Mouse (Mus musculus): ENCODE results near the gene Hoxb9. TPM values are rescaled to one million over a fixed set of nuclear protein-coding genes. Genes with fewer than 3 reads are reported as not detected.
A peak's percentile ranks its signal among the peaks of the same experiment; 100 is the strongest.

Gene Hoxb9
- total RNA-seq, 1 experiment, result 3.3 TPM

DNA sequence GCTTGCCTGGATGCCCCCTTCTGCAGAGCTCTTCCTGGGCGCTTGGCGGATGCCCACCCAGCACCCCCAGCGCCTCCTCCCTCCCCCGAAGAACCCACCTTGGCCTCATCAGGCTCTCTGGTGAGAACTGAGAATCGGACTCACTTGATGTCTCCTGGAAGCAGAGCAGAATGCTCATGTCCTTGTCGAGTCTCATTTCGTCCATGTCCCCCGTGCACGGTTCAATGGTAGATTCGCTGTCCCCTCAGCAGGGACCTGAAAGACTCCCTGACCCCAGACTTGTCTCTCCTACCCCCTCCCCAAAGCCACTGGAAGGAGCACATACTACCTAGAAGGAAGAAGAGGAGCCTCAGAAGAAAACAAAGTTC is 29.8 kb downstream of the Hoxb9 start:
- TF ChIP-seq ZC3H11A (IDR thresholded peaks at IDR 0.05; ENCODE audit: borderline replicate concordance, low read depth, low read length) (no peak), CHD2 (IDR thresholded peaks at IDR 0.05; ENCODE audit: low read depth, low read length) (no peak), HCFC1 (IDR thresholded peaks at IDR 0.05; ENCODE audit: borderline replicate concordance, insufficient read depth, low read length) (no peak), MAFK (IDR thresholded peaks at IDR 0.05; ENCODE audit: insufficient read depth, low read depth, low read length) (no peak), ZNF384 (IDR thresholded peaks at IDR 0.05; ENCODE audit: low read depth, low read length) (no peak)
- in situ Hi-C loops (cut with MboI; ENCODE audit: low sequenced_read_pairs in 2 of 2, unreplicated experiment in 2 of 2), result loop anchor here in 1 of 2 experiments (10.0 kb wide), 1 partner anchor 254 kb away; no protein-coding TSS in a partner anchor
- Histone ChIP-seq H3K36me3 (ENCODE audit: control insufficient read depth, insufficient read depth, low read length, poor library complexity, severe bottlenecking) (no peaks in the 10 kb centered on the region), H3K27ac (ENCODE audit: insufficient read depth, low read depth, low read length, poor library complexity, severe bottlenecking) (no peak overlapping the region), H3K4me3 (ENCODE audit: insufficient read depth in 1 of 2, low read depth in 1 of 2, low read length in 2 of 2, poor library complexity in 1 of 2, severe bottlenecking in 1 of 2) (peak overlapping the region in 1 of 2 experiments; percentile 35; a peak in 1 of 4 replicates), H3K9me3 (ENCODE audit: control insufficient read depth, insufficient read depth, low read depth, low read length) (no peaks in the 10 kb centered on the region), H3K4me1 (ENCODE audit: control insufficient read depth in 2 of 2, insufficient read depth in 2 of 2, low read length in 2 of 2, poor library complexity in 1 of 2) (peaks cover 0 to 3% of the 10 kb centered on the region in 2 experiments; a peak in 1 of 4 replicates), H3K9ac (ENCODE audit: insufficient read depth, low read depth, low read length, poor library complexity, severe bottlenecking) (no peak overlapping the region)
- DNase-seq (ENCODE audit: low read depth, low spot score), result no peak

DNA sequence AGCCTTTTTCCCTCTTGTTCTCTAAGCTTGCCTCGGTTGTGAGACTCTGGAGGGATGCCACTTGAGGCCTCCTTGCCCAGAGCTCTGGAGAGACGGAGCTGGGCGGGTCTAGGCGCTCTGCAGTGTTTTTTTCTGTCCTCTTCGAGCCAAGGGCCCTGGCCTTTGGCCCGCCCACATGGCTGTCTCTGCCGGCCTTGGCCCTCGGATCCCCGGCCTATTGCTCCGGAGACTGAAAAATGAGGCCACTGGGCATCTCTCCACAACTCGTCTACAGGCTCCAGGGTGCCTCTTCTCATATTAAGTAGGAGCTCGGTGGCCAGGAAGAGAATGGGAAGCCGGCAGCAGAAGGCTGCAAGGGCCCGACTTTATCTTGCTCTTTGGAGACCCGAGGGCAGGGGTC is 30.6 kb downstream of the Hoxb9 start:
- in situ Hi-C loops (cut with MboI; ENCODE audit: low sequenced_read_pairs in 2 of 2, unreplicated experiment in 2 of 2), result loop anchor here in 1 of 2 experiments (10.0 kb wide), 1 partner anchor 253 kb away; no protein-coding TSS in a partner anchor
- Histone ChIP-seq H3K36me3 (ENCODE audit: control insufficient read depth, insufficient read depth, low read length, poor library complexity, severe bottlenecking) (no peaks in the 10 kb centered on the region), H3K4me1 (ENCODE audit: control insufficient read depth in 2 of 2, insufficient read depth in 2 of 2, low read length in 2 of 2, poor library complexity in 1 of 2) (peaks cover 0 to 3% of the 10 kb centered on the region in 2 experiments; a peak in 1 of 4 replicates)

DNA sequence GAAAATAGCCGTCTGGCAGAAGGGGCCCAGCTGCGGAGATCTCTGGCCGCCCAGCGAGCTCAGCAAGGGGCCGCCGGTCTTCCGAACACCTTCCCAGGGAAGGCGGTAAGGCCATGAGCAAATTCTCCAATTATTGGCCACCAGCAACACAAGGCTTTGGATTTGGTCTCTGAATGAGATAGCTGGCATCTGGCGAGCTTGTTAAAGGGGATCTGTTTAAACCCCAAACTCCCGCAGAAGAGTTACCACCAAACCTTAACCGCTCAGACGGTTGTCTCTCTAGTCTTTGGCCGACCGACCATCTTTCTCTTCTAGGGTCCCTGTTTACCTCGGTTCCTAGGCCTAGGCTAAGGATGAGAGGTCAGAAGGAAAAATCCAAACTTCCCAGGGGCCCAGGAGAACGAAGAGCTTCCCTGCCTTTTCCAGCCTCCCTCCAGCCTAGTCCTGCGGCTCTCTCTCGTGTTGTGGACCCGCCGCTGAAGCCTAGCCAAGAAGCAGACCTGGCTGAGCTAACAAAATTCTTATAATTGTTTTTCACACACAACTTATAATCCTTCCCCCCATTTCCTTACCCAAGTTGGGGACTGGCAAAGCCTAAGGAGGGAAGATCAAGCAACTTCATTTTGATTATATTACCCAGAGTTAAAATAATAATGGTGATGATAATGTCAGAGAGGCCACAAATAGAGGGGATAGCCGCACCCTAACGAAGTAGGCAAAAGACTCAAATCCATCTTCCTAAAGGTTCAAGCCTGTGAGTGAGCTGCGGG is 31.3 kb downstream of the Hoxb9 start:
- TF ChIP-seq ZNF384 (IDR thresholded peaks at IDR 0.05; ENCODE audit: low read depth, low read length) (no peak), CHD2 (IDR thresholded peaks at IDR 0.05; ENCODE audit: low read depth, low read length) (no peak), HCFC1 (IDR thresholded peaks at IDR 0.05; ENCODE audit: borderline replicate concordance, insufficient read depth, low read length) (no peak), MAFK (IDR thresholded peaks at IDR 0.05; ENCODE audit: insufficient read depth, low read depth, low read length) (no peak), ZC3H11A (IDR thresholded peaks at IDR 0.05; ENCODE audit: borderline replicate concordance, low read depth, low read length) (no peak)

More for the DNA sequence above, 30.6 kb downstream of the Hoxb9 start:
- TF ChIP-seq CHD2 (IDR thresholded peaks at IDR 0.05; ENCODE audit: low read depth, low read length), result no peak
- TF ChIP-seq MAFK (IDR thresholded peaks at IDR 0.05; ENCODE audit: insufficient read depth, low read depth, low read length), result no peak
- TF ChIP-seq ZC3H11A (IDR thresholded peaks at IDR 0.05; ENCODE audit: borderline replicate concordance, low read depth, low read length), result no peak
- TF ChIP-seq ZNF384 (IDR thresholded peaks at IDR 0.05; ENCODE audit: low read depth, low read length), result no peak
- TF ChIP-seq HCFC1 (IDR thresholded peaks at IDR 0.05; ENCODE audit: borderline replicate concordance, insufficient read depth, low read length), result no peak
- DNase-seq (ENCODE audit: low read depth, low spot score), result no peak
- H3K27ac ChIP-seq (ENCODE audit: insufficient read depth, low read depth, low read length, poor library complexity, severe bottlenecking), result no peak overlapping the region
- H3K9ac ChIP-seq (ENCODE audit: insufficient read depth, low read depth, low read length, poor library complexity, severe bottlenecking), result no peak overlapping the region
- H3K9me3 ChIP-seq (ENCODE audit: control insufficient read depth, insufficient read depth, low read depth, low read length), result no peaks in the 10 kb centered on the region
- no peak overlapping the region for H3K4me3 ChIP-seq (ENCODE audit: insufficient read depth in 1 of 2, low read depth in 1 of 2, low read length in 2 of 2, poor library complexity in 1 of 2, severe bottlenecking in 1 of 2)

DNA sequence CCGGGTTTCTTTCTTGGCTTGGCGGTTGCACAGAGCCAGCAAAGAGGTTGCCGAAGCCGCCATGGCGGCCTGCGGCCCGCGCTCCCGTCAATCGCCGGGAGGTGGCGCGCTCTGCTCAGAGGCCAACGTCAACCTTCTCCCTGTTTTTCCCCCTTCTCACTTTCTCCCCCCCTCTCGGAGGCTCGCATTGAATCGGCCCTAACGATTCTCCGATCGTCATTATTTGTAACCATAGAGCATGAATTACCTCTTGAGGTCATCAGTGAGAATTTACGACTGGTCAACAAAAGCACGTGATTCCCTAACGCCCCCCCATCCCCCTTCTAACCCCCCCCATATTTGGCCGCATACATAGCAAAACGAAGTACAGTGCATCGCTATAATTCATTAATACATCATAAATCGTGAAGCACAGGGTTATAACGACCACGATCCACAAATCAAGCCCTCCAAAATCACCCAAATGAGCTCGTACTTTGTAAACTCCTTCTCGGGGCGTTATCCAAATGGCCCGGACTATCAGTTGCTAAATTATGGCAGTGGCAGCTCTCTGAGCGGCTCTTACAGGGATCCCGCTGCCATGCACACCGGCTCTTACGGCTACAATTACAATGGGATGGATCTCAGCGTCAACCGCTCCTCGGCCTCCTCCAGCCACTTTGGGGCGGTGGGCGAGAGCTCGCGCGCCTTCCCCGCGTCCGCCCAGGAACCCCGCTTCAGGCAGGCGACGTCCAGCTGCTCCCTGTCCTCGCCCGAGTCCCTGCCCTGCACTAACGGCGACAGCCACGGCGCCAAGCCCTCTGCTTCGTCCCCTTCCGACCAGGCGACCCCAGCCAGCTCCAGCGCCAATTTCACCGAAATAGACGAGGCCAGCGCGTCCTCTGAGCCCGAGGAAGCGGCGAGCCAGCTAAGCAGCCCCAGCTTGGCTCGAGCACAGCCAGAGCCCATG is 32.2 kb downstream of the Hoxb9 start, which contains the start of gene Hoxb5:
Gene Hoxb5, plus strand, starts transcription at position 186 of the 949 bp plus-strand sequence.
- no peak within 1 kb of the TSS for H3K27ac ChIP-seq (ENCODE audit: insufficient read depth, low read depth, low read length, poor library complexity, severe bottlenecking)
- no peaks in the 10 kb centered on the region for H3K9me3 ChIP-seq (ENCODE audit: control insufficient read depth, insufficient read depth, low read depth, low read length)
- TF ChIP-seq CHD2 (IDR thresholded peaks at IDR 0.05; ENCODE audit: low read depth, low read length) (no peak), ZC3H11A (IDR thresholded peaks at IDR 0.05; ENCODE audit: borderline replicate concordance, low read depth, low read length) (no peak), MAFK (IDR thresholded peaks at IDR 0.05; ENCODE audit: insufficient read depth, low read depth, low read length) (no peak), HCFC1 (IDR thresholded peaks at IDR 0.05; ENCODE audit: borderline replicate concordance, insufficient read depth, low read length) (no peak)
- no peaks in the 10 kb centered on the region for H3K36me3 ChIP-seq (ENCODE audit: control insufficient read depth, insufficient read depth, low read length, poor library complexity, severe bottlenecking)
- in situ Hi-C loops (cut with MboI; ENCODE audit: low sequenced_read_pairs in 2 of 2, unreplicated experiment in 2 of 2), result loop anchor here in 1 of 2 experiments (10.0 kb wide), 1 partner anchor 251 kb away; no protein-coding TSS in a partner anchor
- H3K4me1 ChIP-seq (ENCODE audit: control insufficient read depth in 2 of 2, insufficient read depth in 2 of 2, low read length in 2 of 2, poor library complexity in 1 of 2), result peaks cover 0 to 3% of the 10 kb centered on the region in 2 experiments; a peak in 1 of 4 replicates
- no peak for DNase-seq (ENCODE audit: low read depth, low spot score)
- H3K4me3 ChIP-seq (ENCODE audit: insufficient read depth in 1 of 2, low read depth in 1 of 2, low read length in 2 of 2, poor library complexity in 1 of 2, severe bottlenecking in 1 of 2), result peak within 1 kb of the TSS; percentile 1 to 13; a peak in 1 of 4 replicates
- H3K9ac ChIP-seq (ENCODE audit: insufficient read depth, low read depth, low read length, poor library complexity, severe bottlenecking), result no peak within 1 kb of the TSS

More for the DNA sequence above, 31.3 kb downstream of the Hoxb9 start:
- H3K4me1 ChIP-seq (ENCODE audit: control insufficient read depth in 2 of 2, insufficient read depth in 2 of 2, low read length in 2 of 2, poor library complexity in 1 of 2), result peaks cover 0 to 3% of the 10 kb centered on the region in 2 experiments; a peak in 1 of 4 replicates
- no peak overlapping the region for H3K4me3 ChIP-seq (ENCODE audit: insufficient read depth in 1 of 2, low read depth in 1 of 2, low read length in 2 of 2, poor library complexity in 1 of 2, severe bottlenecking in 1 of 2)
- in situ Hi-C loops (cut with MboI; ENCODE audit: low sequenced_read_pairs in 2 of 2, unreplicated experiment in 2 of 2), result loop anchor here in 1 of 2 experiments (10.0 kb wide), 1 partner anchor 252 kb away; no protein-coding TSS in a partner anchor
- DNase-seq (ENCODE audit: low read depth, low spot score), result no peak
- no peak overlapping the region for H3K27ac ChIP-seq (ENCODE audit: insufficient read depth, low read depth, low read length, poor library complexity, severe bottlenecking)
- no peaks in the 10 kb centered on the region for H3K9me3 ChIP-seq (ENCODE audit: control insufficient read depth, insufficient read depth, low read depth, low read length)
- no peak overlapping the region for H3K9ac ChIP-seq (ENCODE audit: insufficient read depth, low read depth, low read length, poor library complexity, severe bottlenecking)
- H3K36me3 ChIP-seq (ENCODE audit: control insufficient read depth, insufficient read depth, low read length, poor library complexity, severe bottlenecking), result no peaks in the 10 kb centered on the region

Data from ES-E14 (cell line).